Mouse (Mus musculus): ENCODE results near the gene Crnkl1. TPM values are rescaled to one million over a fixed set of nuclear protein-coding genes. Genes with fewer than 3 reads are reported as not detected.

Crnkl1 gene
- polyA plus RNA-seq (2015; fragmentation: Nextera tagmentation; extraction: Ambion mirVana), result 12.7 and 13.4 TPM in 2 replicates

GRCm38 (mm10) chr2:145934339-145935231 is at the start of gene Crnkl1, which contains the start of gene Cfap61:
Gene Crnkl1 (minus strand): TSS chr2:145935014.
Gene Cfap61 (plus strand): TSS chr2:145934784.

GRCm38 (mm10) chr2:145901861-145902260 is 33.0 kb downstream of the Crnkl1 start, which contains the start of gene Naa20:
Gene Naa20 (plus strand): TSS chr2:145902099.

Small RNA genes lying within 50 kb of the gene (microRNA-seq; reads per million reads assigned to microRNA genes)
- not detected for gene Gm25026

Other genes with a start within 250 kb of the Crnkl1 start
- gene Naa20, start 32.9 kb downstream of the Crnkl1 start, polyA plus RNA-seq (2015; fragmentation: Nextera tagmentation; extraction: Ambion mirVana), result 129 and 134 TPM in 2 replicates
- gene Cfap61, start 230 bp downstream of the Crnkl1 start, polyA plus RNA-seq (2015; fragmentation: Nextera tagmentation; extraction: Ambion mirVana), result not detected in 2 replicates